Mouse (Mus musculus) spleen, adult 10 weeks (tissue): Measurements from ENCODE around the gene Ecpas. TPM values are rescaled to one million over a fixed set of nuclear protein-coding genes. Genes with fewer than 3 reads are reported as not detected.

ENCODE experiments used
- polyA plus RNA-seq: library from polyadenylated mRNA; stranded (reverse); fragments of 350-450 nt; fragmentation: Illumina TruSeq; extraction: RNeasy Lipid Tissue Mini Kit (QIAGEN cat#74804); gene quantifications from one replicate; pipeline ENCODE4 v1.2.3, GENCODE M21; 2015; ENCODE audit warnings: low replicate concordance; ENCODE audit not compliant: insufficient read depth

Ecpas gene
- 71.5 TPM for polyA plus RNA-seq

DNA sequence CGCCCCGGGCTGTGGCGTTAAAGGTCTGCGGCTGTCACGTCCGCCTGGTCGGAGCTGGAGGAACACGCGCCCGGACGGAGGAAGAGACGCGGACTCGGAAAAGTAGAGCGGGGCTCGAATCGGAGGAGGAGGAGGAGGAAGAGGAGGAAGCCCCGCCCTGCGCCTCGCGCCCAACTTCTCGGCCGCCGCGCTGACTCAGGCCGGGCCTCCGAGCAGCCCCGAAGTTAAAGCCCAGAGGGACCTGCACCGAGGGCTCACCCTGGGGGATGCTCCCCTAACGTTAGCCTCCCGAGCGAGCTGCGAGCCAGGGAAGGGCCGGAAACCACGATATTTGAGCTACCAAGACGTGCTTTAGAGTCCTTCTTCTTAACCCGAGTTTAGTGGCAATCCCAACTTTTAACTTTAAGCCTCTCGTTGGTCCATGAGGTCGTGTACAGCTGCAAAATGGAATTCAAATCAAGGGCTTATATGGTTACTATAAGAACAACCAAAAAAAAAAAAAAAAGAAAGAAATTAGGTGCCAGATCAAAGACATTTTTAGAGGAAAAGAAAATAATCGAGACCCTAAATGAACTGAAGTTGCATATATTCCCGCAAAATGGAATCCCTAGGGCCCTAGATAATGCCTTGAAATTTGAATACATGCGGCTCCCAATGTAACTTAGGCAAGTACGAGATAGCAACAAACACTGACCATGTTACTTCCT is at the start of gene Ecpas:
Gene Ecpas, minus strand, starts transcription at position 121 of the 707 bp plus-strand sequence.

GRCm38 (mm10) chr4:58943420-58944205 is 31.1 kb upstream of the Ecpas start, which contains the start of gene Zkscan16:
Gene Zkscan16, plus strand, starts transcription at chr4:58943628.

DNA sequence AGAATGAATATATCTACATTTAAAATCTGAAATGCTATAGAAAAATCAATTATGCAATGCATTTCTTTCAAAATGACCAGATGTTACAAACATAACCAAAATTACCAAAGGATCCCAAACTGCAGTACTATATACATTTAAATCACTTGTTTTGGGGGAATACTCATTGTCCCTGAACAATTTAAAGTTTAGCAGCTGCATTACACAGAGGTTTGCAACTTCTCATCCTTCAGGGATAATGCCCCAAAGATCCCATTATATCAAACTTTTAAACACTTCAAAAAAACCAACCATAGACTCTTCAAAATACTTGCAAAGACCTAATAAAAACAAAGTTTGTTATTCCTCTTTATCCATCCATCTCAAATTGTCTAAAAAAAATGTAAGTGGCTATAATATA is 124.9 kb downstream of the Ecpas start, which contains the start of gene Olfr267:
Gene Olfr267, minus strand, starts transcription at position 101 of the 400 bp plus-strand sequence.

Other genes with a start within 250 kb of the Ecpas start
- gene Olfr267, start 125.0 kb downstream of the Ecpas start, polyA plus RNA-seq = not detected
- 0.39 TPM for gene Zkscan16, start 30.9 kb upstream of the Ecpas start, polyA plus RNA-seq
- gene Ptgr1, start 74.4 kb upstream of the Ecpas start, polyA plus RNA-seq = 2.9 TPM
- gene Dnajc25, start 82.3 kb upstream of the Ecpas start, polyA plus RNA-seq = 10.2 TPM
- gene Gm20503, start 90.5 kb upstream of the Ecpas start, polyA plus RNA-seq = not detected
- 154 TPM for gene Gng10, start 122.3 kb upstream of the Ecpas start, polyA plus RNA-seq
- gene AI481877, start 226.2 kb upstream of the Ecpas start, polyA plus RNA-seq = not detected